Mouse (Mus musculus): ENCODE results near the gene Shq1. TPM values are rescaled to one million over a fixed set of nuclear protein-coding genes. Genes with fewer than 3 reads are reported as not detected.
A peak's percentile ranks its signal among the peaks of the same experiment; 100 is the strongest.

The Shq1 gene
- total RNA-seq, 2 experiments from 2014 or later, result 6.1 to 6.6 TPM

DNA sequence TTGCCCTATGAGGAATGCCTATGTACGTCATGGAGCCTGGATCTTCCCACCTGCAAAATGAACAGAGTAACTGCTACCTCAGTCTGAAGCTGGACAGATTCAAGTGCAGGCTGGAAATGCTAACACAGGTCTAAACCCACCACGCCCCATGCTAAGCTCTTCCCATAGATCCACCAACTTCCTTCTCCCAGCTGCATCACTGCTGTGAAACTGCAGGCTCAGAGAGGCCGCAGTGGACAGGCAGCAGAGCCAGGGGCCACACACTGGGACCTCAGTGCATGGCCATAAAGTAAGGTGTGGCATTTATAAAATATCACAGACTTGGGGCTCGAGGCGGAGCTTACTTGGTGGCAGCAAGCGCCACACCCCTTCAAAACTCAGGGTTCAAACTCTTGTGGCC, 133.0 kb downstream of the Shq1 start:
- no peak for DNase-seq (ENCODE audit: low spot score in 2 of 2)

DNA sequence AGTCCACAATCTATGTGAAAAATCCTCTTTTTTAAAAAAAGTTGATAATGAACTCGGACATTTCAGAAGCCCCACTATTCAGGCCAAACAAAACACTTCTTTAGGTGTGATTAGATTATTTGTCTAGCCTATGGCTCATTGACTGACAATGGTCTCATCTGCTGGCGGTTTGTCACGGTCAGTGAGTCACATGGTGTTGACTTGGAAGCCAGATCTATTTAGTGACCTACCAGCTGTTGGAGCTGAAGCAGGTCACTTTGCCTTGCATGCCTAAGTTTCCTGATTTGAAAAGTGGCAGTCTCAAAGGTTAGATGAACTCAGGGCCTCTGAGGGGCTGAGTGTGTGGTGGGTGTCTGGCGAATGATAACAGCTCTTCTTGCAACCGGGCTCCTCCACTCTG, 133.9 kb downstream of the Shq1 start:
- no peak for DNase-seq (ENCODE audit: low spot score in 2 of 2)

DNA sequence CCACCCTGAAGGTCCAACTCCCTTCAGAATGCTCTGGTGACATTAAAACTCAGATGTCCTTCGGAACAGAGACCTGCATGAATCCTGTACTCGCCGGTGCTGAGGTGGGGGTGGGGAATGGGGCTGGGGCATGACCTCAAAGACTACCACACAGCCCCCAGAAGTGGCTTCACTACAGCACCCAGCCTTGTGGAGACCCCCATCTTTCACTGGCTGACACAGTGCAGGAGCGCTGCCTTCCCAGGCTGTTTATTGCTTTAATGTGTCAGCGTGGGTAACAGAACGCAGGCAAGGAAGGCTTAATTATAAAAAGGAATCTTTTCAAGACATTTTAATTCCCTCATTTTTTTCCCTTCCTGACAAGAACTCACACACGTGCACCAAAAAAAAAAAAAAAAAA, 137.6 kb downstream of the Shq1 start:
- no peak for DNase-seq (ENCODE audit: low spot score in 2 of 2)

DNA sequence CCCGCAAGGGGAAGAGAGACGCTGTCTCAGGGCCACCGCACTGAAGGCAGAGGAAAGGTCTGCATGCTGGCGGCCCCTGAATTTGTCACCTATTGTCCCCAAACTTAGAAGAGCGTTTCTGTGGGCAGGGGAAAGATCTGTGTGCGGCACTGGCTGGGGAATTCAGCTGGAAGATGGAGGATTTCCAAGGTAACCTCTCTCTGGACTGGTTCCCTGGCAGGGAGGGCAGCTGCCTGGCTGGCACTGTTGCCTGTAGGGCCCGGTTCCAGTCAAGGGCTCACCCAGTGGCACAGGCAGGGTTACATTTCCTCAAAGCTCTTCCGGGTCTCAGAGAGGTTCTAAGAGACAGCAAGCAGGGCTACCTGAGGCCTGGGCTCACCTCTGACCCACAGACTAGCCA, 138.6 kb downstream of the Shq1 start:
- peak; percentile 34 to 56 for DNase-seq (ENCODE audit: low spot score in 2 of 2)

DNA sequence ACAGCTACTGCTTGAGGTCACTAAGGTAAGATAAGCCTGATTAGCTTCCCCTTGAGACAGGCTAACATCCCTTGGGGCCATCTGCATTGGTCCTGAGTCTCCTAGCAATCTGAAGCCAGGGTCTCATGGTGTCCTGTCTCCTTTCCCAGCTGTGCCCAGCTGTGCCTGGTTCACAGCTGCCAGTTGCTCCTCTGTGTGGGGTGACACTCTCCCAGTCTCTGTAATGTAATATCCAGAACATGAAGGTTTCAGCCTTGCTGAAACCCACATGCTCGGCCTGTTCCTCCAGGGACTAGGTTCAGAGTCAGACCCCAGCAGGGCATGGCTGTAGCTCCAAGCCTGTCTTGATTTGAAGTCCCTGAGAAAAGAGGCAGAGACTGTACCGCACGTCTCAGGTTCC, 141.3 kb downstream of the Shq1 start:
- DNase-seq (ENCODE audit: low spot score in 2 of 2), result no peak

DNA sequence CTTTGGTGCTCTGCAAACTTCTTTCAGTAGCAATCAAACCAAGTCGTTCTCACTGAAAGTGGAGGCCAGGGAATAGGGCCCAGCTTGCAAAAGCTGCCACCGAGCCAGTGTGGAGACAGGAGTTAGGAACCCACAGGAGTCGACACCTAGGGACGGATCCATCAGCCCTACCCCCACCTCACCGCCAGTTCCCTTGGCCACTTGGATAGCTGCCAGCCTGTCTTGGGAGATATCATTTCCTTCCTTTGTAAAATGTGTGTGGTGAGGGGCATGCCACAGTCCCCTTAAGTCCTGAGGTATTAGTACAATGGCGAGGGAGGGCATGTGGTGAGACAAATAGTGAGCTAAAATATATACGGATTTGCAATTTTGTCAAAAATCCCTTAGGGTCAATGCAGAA, 142.4 kb downstream of the Shq1 start:
- DNase-seq (ENCODE audit: low spot score in 2 of 2), result no peak

DNA sequence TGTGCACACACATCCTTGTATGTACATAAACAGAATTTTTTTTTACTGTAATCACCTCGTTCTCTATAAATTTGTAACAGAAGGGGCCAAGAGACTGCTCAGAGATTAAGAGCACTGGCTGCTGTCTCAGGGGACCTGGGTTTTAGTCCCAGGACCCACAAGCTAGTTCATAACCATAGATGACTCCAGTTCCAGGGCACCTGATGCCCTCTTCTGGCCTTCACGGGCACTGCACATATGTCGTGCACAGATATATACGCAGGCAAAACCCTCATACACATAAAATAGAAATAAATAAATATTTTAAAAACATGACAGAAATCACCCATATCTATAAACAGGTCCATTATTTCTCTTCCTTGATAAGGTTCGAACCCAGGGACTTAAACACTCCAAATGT, 143.0 kb downstream of the Shq1 start:
- DNase-seq (ENCODE audit: low spot score in 2 of 2), result no peak

DNA sequence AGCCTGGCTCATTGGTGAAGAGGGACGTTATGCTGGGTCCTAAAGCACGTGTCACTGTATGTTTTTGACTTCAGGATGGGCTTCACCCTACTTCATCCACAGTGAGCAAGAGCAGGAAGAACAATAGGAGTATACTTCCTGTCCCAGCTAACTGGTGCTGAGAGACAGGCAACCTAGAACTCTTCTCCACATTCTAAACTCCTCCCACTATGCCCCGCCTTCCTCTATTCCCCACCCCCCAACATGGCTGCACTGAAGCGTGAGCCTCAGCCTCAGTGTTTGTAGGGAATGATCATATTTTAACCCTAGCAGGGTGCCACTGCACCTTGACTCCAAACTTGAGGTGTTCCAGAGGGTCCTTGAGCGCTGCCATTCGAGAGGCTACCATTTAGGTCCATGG, 143.8 kb downstream of the Shq1 start:
- DNase-seq (ENCODE audit: low spot score in 2 of 2), result no peak

DNA sequence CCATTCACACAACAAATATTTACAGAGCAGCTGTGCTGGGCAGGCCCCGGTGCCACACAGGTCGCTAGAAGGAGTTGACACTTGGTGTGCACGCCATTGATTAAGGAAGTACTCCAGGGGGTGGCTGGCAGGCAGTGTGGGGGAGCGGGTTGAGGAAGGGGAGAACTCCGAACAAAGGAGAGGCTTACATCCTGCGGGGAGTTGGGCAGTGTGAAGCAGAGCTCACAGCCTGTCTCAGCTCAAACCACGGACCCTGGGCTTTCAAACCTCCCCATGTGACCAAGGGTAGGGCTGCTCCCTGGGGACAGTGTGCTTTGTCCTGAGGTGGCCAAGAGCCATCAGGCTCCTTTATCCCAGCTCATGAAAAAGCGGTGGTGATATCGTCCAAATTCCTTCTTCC, 144.9 kb downstream of the Shq1 start:
- no peak for DNase-seq (ENCODE audit: low spot score in 2 of 2)

DNA sequence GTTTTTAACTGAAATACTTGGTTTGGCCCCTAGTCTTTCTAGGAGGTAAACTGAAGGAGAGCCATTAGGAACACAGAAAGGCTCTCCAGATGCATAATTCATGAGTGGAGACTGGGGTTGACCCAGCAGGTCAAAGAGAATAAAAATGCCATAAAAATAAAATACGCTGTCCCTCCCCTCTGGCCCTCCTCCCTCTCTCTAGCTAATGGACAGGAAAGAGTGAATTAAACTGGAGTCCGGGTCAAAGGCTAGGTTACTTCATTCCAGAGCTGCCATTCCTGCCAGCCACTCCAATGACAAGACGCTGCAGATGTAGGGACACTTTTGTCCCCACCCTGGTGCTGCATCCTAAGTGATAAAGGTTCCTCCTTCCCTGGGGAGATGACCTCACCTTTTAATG, 145.5 kb downstream of the Shq1 start:
- DNase-seq (ENCODE audit: low spot score in 2 of 2), result no peak

DNA sequence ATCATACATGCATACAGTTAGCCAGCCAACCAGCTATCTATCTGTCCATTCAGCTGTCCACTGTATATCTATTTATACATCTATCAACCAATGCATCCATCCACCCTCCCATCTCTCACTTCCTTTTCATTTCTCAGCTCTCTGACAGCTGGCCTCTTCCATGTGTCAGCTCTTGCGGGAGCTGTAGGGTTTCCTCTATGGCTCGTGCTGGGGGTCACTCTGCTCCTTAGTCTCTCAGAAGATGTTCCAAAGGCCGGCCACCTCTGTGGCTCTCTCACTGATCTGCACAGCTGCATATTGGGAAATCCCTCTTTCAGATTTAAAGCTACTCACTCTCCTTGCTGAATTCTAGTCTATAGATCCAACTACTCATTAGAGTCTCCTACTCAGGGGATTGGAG, 148.5 kb downstream of the Shq1 start:
- no peak for DNase-seq (ENCODE audit: low spot score in 2 of 2)

DNA sequence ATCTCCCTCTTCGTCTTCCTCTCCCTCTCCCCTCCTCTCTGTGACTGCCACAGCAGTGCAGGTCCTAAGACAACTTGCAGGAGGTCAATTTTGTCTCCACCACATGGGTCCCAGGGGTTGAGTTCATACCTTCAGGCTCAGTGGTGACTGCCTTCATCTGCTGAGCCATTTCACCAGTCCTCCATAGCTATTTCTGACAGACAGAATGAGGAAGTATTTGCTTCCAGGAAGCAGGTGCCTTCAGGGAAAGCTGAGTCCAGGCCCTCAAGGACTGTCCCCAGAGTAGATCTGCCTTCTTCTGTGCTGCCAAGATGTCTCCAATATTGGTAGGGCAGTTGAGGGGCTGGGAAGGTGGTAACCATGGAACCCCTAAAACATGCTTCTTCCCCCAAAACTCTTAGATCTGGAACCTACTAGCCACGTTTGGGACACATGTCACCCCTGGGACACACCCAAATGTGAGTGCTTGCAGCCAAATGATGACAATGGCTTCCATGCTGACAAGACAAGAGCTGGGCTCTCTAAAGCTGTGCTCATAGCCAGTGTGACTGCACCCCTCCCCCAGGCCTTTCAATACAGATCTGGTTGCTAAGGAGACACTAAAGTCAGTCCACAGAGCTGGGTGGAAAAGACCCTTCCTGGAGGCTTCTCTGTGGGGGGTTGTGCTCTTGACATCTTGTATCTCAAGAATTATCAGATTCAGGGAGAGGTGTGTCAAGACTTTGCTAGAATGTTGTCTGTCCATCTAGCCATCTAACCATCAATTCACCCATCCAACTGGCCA, 149.2 kb downstream of the Shq1 start:
- DNase-seq (ENCODE audit: low spot score in 2 of 2), result no peak

DNA sequence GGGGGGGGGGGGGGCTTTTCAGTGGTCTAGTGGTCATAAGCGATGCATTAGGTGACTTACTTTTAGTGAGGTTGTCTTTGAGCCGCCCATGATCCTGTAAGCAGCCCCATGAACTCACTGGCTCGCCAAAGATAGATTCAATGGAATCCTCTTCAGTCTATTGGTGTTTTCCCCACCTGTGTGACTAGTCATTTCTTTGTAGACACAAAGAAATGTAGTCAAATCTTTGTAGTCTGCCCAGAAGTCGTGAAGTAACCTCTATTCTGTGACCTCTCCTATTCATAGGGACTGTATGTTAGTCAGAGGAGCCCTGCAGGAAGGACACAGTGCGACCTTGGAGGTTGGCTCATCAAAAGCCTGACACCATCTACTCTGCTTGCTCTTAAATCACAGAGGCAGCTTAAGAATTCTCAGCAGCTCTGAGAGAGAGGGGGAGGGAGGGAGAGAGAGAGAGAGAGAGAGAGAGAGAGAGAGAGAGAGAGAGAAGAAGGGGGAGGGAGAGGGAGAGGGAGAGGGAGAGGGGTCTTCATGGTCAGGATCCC, 150.3 kb downstream of the Shq1 start:
- no peak for DNase-seq (ENCODE audit: low spot score in 2 of 2)

DNA sequence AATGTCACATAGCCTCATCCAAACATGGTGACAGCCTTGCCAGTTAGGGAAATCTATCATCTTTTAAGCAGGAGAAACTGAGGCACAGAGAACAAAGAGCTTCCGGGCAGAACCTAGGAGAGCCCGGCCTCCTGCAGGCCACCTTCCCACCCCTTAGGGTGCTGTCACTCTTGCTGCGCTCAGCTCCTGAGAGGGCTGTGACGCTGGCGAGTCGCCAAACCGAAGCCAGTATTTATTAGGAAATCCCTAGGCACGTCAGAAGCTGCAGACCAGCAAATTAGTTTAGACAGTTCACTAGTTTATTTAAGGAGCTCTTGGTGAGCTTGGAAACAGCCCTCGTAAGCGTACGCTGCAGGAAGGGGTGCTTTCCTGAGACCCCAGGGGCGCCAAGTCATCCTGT, 151.1 kb downstream of the Shq1 start:
- no peak for DNase-seq (ENCODE audit: low spot score in 2 of 2)

Other genes with a start within 250 kb of the Shq1 start
- gene Gxylt2, start 33.6 kb upstream of the Shq1 start, total RNA-seq (2021), result 1 to 10 TPM; 1.9 TPM
- 10 to 100 TPM; 70.4 to 74.5 TPM for gene Ppp4r2, start 162.5 kb upstream of the Shq1 start, total RNA-seq (2021)